In the genomic region with DNA sequence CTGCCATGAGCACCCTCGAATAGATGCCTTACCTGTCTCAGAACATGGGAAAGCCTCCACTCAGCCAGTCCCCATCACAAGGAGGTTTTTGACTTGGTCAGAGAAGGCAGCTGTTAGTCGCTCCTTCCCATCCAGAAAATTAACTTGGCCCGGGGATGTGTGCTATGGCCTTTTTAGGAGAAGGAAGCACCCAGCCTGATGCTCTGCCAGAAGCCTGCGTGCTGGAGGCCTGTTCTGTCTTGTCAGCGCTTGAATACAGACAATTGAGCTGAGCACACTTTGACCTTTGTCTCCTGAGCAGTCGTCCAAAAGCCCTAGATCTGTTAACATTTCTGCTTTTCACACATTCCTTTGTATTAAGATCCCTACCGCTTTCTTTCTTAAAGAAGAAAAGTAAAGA, we compare ENCODE assay signal across 14 mouse cellular contexts.
A peak's percentile ranks its signal among the peaks of the same experiment; 100 is the strongest.
DNase-seq lines count a peak whose midpoint lies in the region; ATAC-seq lines count a peak whose summit lies in the region.
"Had no signal": no experiment of that assay in that cellular context is flagged by ENCODE, and none has a peak within 500 bp of the region (broad histone marks: within the 10 kb centered on the region; RNA-seq: fewer than 3 reads in every experiment).

No protein-coding gene starts in this region.

- no peak overlapping the region for H3K4me2 ChIP-seq in kidney, embryonic 16.5 days (replicated peaks; ENCODE audit: low read depth, low read length)
- H3K4me2 ChIP-seq: embryonic facial prominence, embryonic 13.5 days; hindbrain, embryonic 14.5 days had no signal

- no peak for ATAC-seq in kidney, embryonic 16.5 days (ENCODE audit: low FRiP score, low TSS enrichment)
- ATAC-seq in megakaryocyte progenitor cell, adult 5-6 weeks (replicated peaks; ENCODE audit: poor library complexity), result no peak
- ATAC-seq: liver, postnatal 0 days had no signal

- no peaks in the 10 kb centered on the region for H3K36me3 ChIP-seq in kidney, embryonic 16.5 days (ENCODE audit: insufficient read depth, low read length)
- H3K36me3 ChIP-seq: embryonic facial prominence, embryonic 13.5 days; heart, embryonic 10.5 days had no signal

- H3K9me3 ChIP-seq in kidney, embryonic 16.5 days (ENCODE audit: low read length), result no peaks in the 10 kb centered on the region
- H3K9me3 ChIP-seq: embryonic facial prominence, embryonic 13.5 days; heart, embryonic 10.5 days had no signal

- H3K9ac ChIP-seq in kidney, embryonic 16.5 days (replicated peaks; ENCODE audit: low read length), result no peak overlapping the region
- H3K9ac ChIP-seq: embryonic facial prominence, embryonic 13.5 days; hindbrain, embryonic 14.5 days; liver, postnatal 0 days had no signal

- 53% methylated on average over 7 of the region's 7 CpGs for WGBS in kidney, embryonic 16.5 days

- intact Hi-C loops in left cerebral cortex, postnatal 36 days (cut with DNase I), result no loop called here

- no peak overlapping the region for H3K4me3 ChIP-seq in kidney, embryonic 16.5 days (ENCODE audit: low read length)
- H3K4me3 ChIP-seq: embryonic facial prominence, embryonic 13.5 days; heart, embryonic 10.5 days had no signal

- H3K27ac ChIP-seq in kidney, embryonic 16.5 days (ENCODE audit: low read length), result no peak overlapping the region
- H3K27ac ChIP-seq: embryonic facial prominence, embryonic 13.5 days; heart, embryonic 10.5 days; hindbrain, embryonic 14.5 days had no signal

- 0 out of 2 replicates have a peak, but pooled peaks cover 3% of the 10 kb centered on the region for H3K4me1 ChIP-seq in kidney, embryonic 16.5 days (ENCODE audit: insufficient read depth, low read length)

- peaks cover 4% of the 10 kb centered on the region; the same call in 1 of the 2 replicates for H3K27me3 ChIP-seq in kidney, embryonic 16.5 days (ENCODE audit: insufficient read depth, low read length)
- H3K27me3 ChIP-seq: embryonic facial prominence, embryonic 13.5 days had no signal

- peak; percentile 78 for DNase-seq in kidney, adult 11 months
- DNase-seq in NIH3T3 (ENCODE audit: low read depth), result peak; percentile 5
- peak; percentile 80 for DNase-seq in fat pad, adult 2 months (ENCODE audit: extremely low read depth, low read depth, low spot score)
- DNase-seq in kidney, postnatal 4 days, result peak; percentile 31 to 44
- DNase-seq in right cerebral cortex, adult 18-20 months, result no peak
- no peak for DNase-seq in left cerebral cortex, postnatal 36 days (ENCODE audit: low spot score in 2 of 2)
- DNase-seq: adrenal gland, postnatal 25 days; cerebellum, adult 8-10 months; liver, postnatal 0 days had no signal

Comparison
In these comparisons a context has a peak if more than half of its experiments do, and no peak if none do; other contexts are left out.
1. DNase-seq: peak in kidney, adult 11 months (single experiment), NIH3T3 (single experiment), fat pad, adult 2 months (single experiment) and kidney, postnatal 4 days (2 of 2); none in right cerebral cortex, adult 18-20 months (single experiment) and left cerebral cortex, postnatal 36 days (0 of 2).